Mouse (Mus musculus): ENCODE measurements around the gene Usp20. TPM values are rescaled to one million over a fixed set of nuclear protein-coding genes. Genes with fewer than 3 reads are reported as not detected.

Usp20 gene
- polyA plus RNA-seq, 1 experiment from 2014 or later, result 25.9 TPM

Other genes starting within 250 kb of the Usp20 start
- gene 1700001O22Rik, start 178.6 kb upstream of the Usp20 start, polyA plus RNA-seq (2016; fragmentation: Nextera tagmentation; extraction: Ambion mirVana), result 3.1 and 3.4 TPM in 2 replicates
- 125 and 134 TPM in 2 replicates for gene Ntmt1, start 174.5 kb upstream of the Usp20 start, polyA plus RNA-seq (2016; fragmentation: Nextera tagmentation; extraction: Ambion mirVana)
- gene Asb6, start 151.9 kb upstream of the Usp20 start, polyA plus RNA-seq (2016; fragmentation: Nextera tagmentation; extraction: Ambion mirVana), result 46.1 and 46.5 TPM in 2 replicates
- gene Prrx2, start 147.3 kb upstream of the Usp20 start, polyA plus RNA-seq (2016; fragmentation: Nextera tagmentation; extraction: Ambion mirVana), result 40.6 and 43.3 TPM in 2 replicates
- 10.8 and 13.3 TPM in 2 replicates for gene Ptges, start 52.4 kb upstream of the Usp20 start, polyA plus RNA-seq (2016; fragmentation: Nextera tagmentation; extraction: Ambion mirVana)
- 19.1 and 23.8 TPM in 2 replicates for gene Tor1b, start 29.3 kb upstream of the Usp20 start, polyA plus RNA-seq (2016; fragmentation: Nextera tagmentation; extraction: Ambion mirVana)
- gene Tor1a, start 14.3 kb upstream of the Usp20 start, polyA plus RNA-seq (2016; fragmentation: Nextera tagmentation; extraction: Ambion mirVana), result 82.4 and 84.1 TPM in 2 replicates
- gene BC005624, start 78 bp upstream of the Usp20 start, polyA plus RNA-seq (2016; fragmentation: Nextera tagmentation; extraction: Ambion mirVana), result 61.1 and 73.3 TPM in 2 replicates
- gene Fnbp1, start 159.7 kb downstream of the Usp20 start, polyA plus RNA-seq (2016; fragmentation: Nextera tagmentation; extraction: Ambion mirVana), result 14.7 and 16.0 TPM in 2 replicates
- 35.1 and 35.5 TPM in 2 replicates for gene Gpr107, start 170.0 kb downstream of the Usp20 start, polyA plus RNA-seq (2016; fragmentation: Nextera tagmentation; extraction: Ambion mirVana)